ENCODE assay signal across 13 mouse cellular contexts in genomic region chrX:99560699-99561098, GRCm38 (mm10).
DNase-seq lines count a peak whose midpoint lies in the region; ATAC-seq and TF ChIP-seq lines count a peak whose summit lies in the region.
"Had no signal": no experiment of that assay in that cellular context is flagged by ENCODE, and none has a peak within 500 bp of the region (broad histone marks: within the 10 kb centered on the region; RNA-seq: fewer than 3 reads in every experiment).

No protein-coding gene starts in this region.

- no peak overlapping the region for H3K4me3 ChIP-seq in hindbrain, embryonic 14.5 days (replicated peaks; ENCODE audit: low read length)
- no peak overlapping the region for H3K4me3 ChIP-seq in hindbrain, embryonic 13.5 days
- no peak overlapping the region for H3K4me3 ChIP-seq in lung, embryonic 14.5 days (ENCODE audit: low read depth, low read length)
- H3K4me3 ChIP-seq in thymus, adult 2 months (ENCODE audit: control insufficient read depth, insufficient read depth, low read length) = no peak overlapping the region
- H3K4me3 ChIP-seq: kidney, embryonic 15.5 days; limb, embryonic 10.5 days; liver, embryonic 15.5 days; midbrain, embryonic 13.5 days; neural tube, embryonic 13.5 days had no signal

- peaks cover 58% of the 10 kb centered on the region for H3K27me3 ChIP-seq in hindbrain, embryonic 14.5 days (ENCODE audit: control insufficient read depth, insufficient read depth, low read length)
- H3K27me3 ChIP-seq in hindbrain, embryonic 13.5 days = peaks cover 70% of the 10 kb centered on the region
- H3K27me3 ChIP-seq in lung, embryonic 14.5 days (ENCODE audit: insufficient read depth, low read length) = no peaks in the 10 kb centered on the region
- no peaks in the 10 kb centered on the region for H3K27me3 ChIP-seq in thymus, adult 2 months (ENCODE audit: control insufficient read depth, insufficient read depth, low read length)

- TF ChIP-seq CTCF in lung, embryonic 14.5 days (IDR thresholded peaks at IDR 0.05; ENCODE audit: low read depth) = no peak
- TF ChIP-seq CTCF in thymus, adult 2 months (IDR thresholded peaks at IDR 0.05; ENCODE audit: borderline replicate concordance, control insufficient read depth, extremely low read depth, insufficient read depth, low read length, poor library complexity) = no peak

- H3K4me1 ChIP-seq in hindbrain, embryonic 14.5 days (replicated peaks; ENCODE audit: control insufficient read depth, insufficient read depth, low read length) = peaks cover 6% of the 10 kb centered on the region; the same call in 1 of the 2 replicates
- peaks cover 26% of the 10 kb centered on the region for H3K4me1 ChIP-seq in hindbrain, embryonic 13.5 days (replicated peaks)
- 0 out of 2 replicates have a peak, but pooled peaks cover 3% of the 10 kb centered on the region for H3K4me1 ChIP-seq in lung, embryonic 14.5 days (ENCODE audit: insufficient read depth)
- no peaks in the 10 kb centered on the region for H3K4me1 ChIP-seq in thymus, adult 2 months (replicated peaks; ENCODE audit: control insufficient read depth, insufficient read depth, low read length)
- H3K4me1 ChIP-seq: kidney, embryonic 15.5 days; liver, embryonic 15.5 days had no signal

- H3K36me3 ChIP-seq in hindbrain, embryonic 14.5 days (replicated peaks; ENCODE audit: control insufficient read depth, insufficient read depth) = no peaks in the 10 kb centered on the region
- no peaks in the 10 kb centered on the region for H3K36me3 ChIP-seq in hindbrain, embryonic 13.5 days
- no peaks in the 10 kb centered on the region for H3K36me3 ChIP-seq in lung, embryonic 14.5 days (ENCODE audit: insufficient read depth)
- H3K36me3 ChIP-seq in thymus, adult 2 months (ENCODE audit: control insufficient read depth, insufficient read depth, low read length) = no peaks in the 10 kb centered on the region
- H3K36me3 ChIP-seq: kidney, embryonic 15.5 days; limb, embryonic 10.5 days; liver, embryonic 15.5 days; midbrain, embryonic 13.5 days; neural tube, embryonic 13.5 days had no signal

- H3K27ac ChIP-seq in hindbrain, embryonic 14.5 days = no peak overlapping the region
- no peak overlapping the region for H3K27ac ChIP-seq in hindbrain, embryonic 13.5 days
- no peak overlapping the region for H3K27ac ChIP-seq in lung, embryonic 14.5 days (ENCODE audit: low read depth)
- H3K27ac ChIP-seq in thymus, adult 2 months (ENCODE audit: control insufficient read depth, insufficient read depth, low read length) = no peak overlapping the region
- H3K27ac ChIP-seq: kidney, embryonic 15.5 days; limb, embryonic 10.5 days; liver, embryonic 15.5 days; midbrain, embryonic 13.5 days; neural tube, embryonic 13.5 days had no signal

- no peak for TF ChIP-seq POLR2A in thymus, adult 2 months (IDR thresholded peaks at IDR 0.05; ENCODE audit: control insufficient read depth, extremely low read depth, insufficient read depth, low read length, poor library complexity)

- no peak overlapping the region for H3K9ac ChIP-seq in hindbrain, embryonic 14.5 days
- H3K9ac ChIP-seq in hindbrain, embryonic 13.5 days = no peak overlapping the region
- no peak overlapping the region for H3K9ac ChIP-seq in lung, embryonic 14.5 days
- H3K9ac ChIP-seq: kidney, embryonic 15.5 days; liver, embryonic 15.5 days; midbrain, embryonic 13.5 days; neural tube, embryonic 13.5 days had no signal

- WGBS in hindbrain, embryonic 14.5 days = 71% methylated on average over 2 of the region's 2 CpGs
- WGBS in hindbrain, embryonic 13.5 days = 67% methylated on average over 2 of the region's 2 CpGs
- 45% methylated on average over 2 of the region's 2 CpGs for WGBS in lung, embryonic 14.5 days
- 100% methylated on average over 1 of the region's 2 CpGs for WGBS in thymus, adult 2 months

- H3K9me3 ChIP-seq in hindbrain, embryonic 14.5 days (ENCODE audit: control insufficient read depth, low read length) = no peaks in the 10 kb centered on the region
- no peaks in the 10 kb centered on the region for H3K9me3 ChIP-seq in hindbrain, embryonic 13.5 days
- no peaks in the 10 kb centered on the region for H3K9me3 ChIP-seq in lung, embryonic 14.5 days (ENCODE audit: low read depth, low read length)
- H3K9me3 ChIP-seq: kidney, embryonic 15.5 days; limb, embryonic 10.5 days; liver, embryonic 15.5 days; midbrain, embryonic 13.5 days; neural tube, embryonic 13.5 days had no signal

- peak; percentile 32 for DNase-seq in adrenal gland, postnatal 10 days
- DNase-seq in adrenal gland, adult 8-10 months = no peak
- DNase-seq in hindbrain, embryonic 14.5 days (ENCODE audit: low spot score) = no peak
- DNase-seq in adrenal gland, postnatal 25 days = peak; percentile 21
- DNase-seq in lung, embryonic 14.5 days = peak; percentile 44
- no peak for DNase-seq in frontal cortex, postnatal 25 days (ENCODE audit: low spot score in 2 of 2)
- no peak for DNase-seq in thymus, adult 2 months

- ATAC-seq in hindbrain, embryonic 14.5 days (ENCODE audit: low FRiP score) = peak; percentile 49; the same call in 1 of the 2 replicates
- ATAC-seq in hindbrain, embryonic 13.5 days (ENCODE audit: low FRiP score) = no peak
- ATAC-seq in lung, embryonic 14.5 days (ENCODE audit: insufficient read depth) = peak; percentile 62
- ATAC-seq: midbrain, embryonic 13.5 days had no signal

- no peak overlapping the region for H3K4me2 ChIP-seq in hindbrain, embryonic 14.5 days (replicated peaks)
- no peak overlapping the region for H3K4me2 ChIP-seq in hindbrain, embryonic 13.5 days
- no peak overlapping the region for H3K4me2 ChIP-seq in lung, embryonic 14.5 days
- H3K4me2 ChIP-seq: kidney, embryonic 15.5 days; liver, embryonic 15.5 days; midbrain, embryonic 13.5 days; neural tube, embryonic 13.5 days had no signal

Comparison
In these comparisons a context has a peak if more than half of its experiments do, and no peak if none do; other contexts are left out.
1. DNase-seq: peak in adrenal gland, postnatal 10 days (single experiment), adrenal gland, postnatal 25 days (single experiment) and lung, embryonic 14.5 days (single experiment); none in adrenal gland, adult 8-10 months (single experiment), hindbrain, embryonic 14.5 days (single experiment), frontal cortex, postnatal 25 days (0 of 2) and thymus, adult 2 months (single experiment).